Mouse (Mus musculus): ENCODE measurements at regions not wholly inside any gene's neighbourhood (a gene's known extent, or its start where the extent isn't known, plus 50 kb on each side); places are given as distances from the start of the nearest gene placed in this dataset.

DNA sequence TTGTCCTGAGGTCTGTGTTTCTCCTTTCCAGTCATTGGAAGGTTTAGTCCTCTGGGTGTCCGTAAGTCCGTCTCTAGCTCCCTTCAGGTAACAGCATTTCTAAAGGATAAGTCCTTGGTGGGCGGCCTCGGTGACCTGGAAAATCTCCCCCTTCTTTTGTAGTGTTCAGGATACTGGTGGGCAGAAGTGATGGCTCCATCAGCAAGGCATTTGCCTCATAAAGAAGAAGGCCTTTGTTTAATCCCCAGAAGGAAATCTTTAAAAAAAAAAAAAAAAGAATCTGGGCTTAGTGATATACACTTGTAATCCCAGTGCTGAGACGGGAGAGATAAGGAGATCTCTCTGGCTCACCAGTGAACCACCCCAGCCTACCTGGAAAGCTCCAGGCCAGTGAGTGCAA lies 133.5 kb upstream of the Prkcq start:
- TF ChIP-seq POLR2A (IDR thresholded peaks at IDR 0.05; ENCODE audit: borderline replicate concordance, extremely low read depth, insufficient read depth, insufficient read length) = no peak
- Histone ChIP-seq H3K27ac (replicated peaks; ENCODE audit: low read depth, low read length) (no peak overlapping the region), H3K4me3 (replicated peaks; ENCODE audit: low read length) (no peak overlapping the region), H3K4me1 (ENCODE audit: control insufficient read depth, insufficient read depth, low read length) (no peaks in the 10 kb centered on the region), H3K36me3 (ENCODE audit: control insufficient read depth, insufficient read depth, low read length) (no peaks in the 10 kb centered on the region), H3K9ac (ENCODE audit: low read depth, low read length, severe bottlenecking) (no peak overlapping the region), H3K4me2 (replicated peaks; ENCODE audit: low read depth, low read length, severe bottlenecking) (no peak overlapping the region), H3K27me3 (ENCODE audit: control insufficient read depth, insufficient read depth, low read length) (no peaks in the 10 kb centered on the region), H3K9me3 (ENCODE audit: control insufficient read depth, low read length) (no peaks in the 10 kb centered on the region)
- 89% methylated on average over 5 of the region's 5 CpGs for WGBS
- ATAC-seq (ENCODE audit: low FRiP score, low read depth) (no peak), DNase-seq (ENCODE audit: low spot score) (no peak)

DNA sequence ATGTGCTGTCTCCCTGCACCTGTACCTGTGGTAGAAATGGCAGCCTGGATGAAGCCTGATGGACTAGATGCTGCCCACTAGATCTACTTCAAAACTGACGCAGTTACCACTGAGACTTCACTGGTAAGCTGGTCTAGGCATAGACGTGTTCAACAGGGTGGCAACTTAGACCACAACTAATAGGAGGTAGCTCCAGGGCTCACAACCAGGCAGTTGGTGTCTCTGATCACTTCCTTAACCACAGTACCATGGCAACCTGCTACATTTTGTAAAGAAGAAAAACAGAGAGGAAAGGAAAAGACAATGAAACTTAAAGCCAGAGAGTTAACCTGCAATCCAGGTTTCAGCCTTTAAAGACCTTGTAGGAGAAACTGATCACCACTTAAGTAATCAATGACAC lies 131.9 kb upstream of the Prkcq start:
- DNase-seq (ENCODE audit: low spot score) = no peak
- H3K36me3 ChIP-seq (ENCODE audit: control insufficient read depth, insufficient read depth, low read length) = no peaks in the 10 kb centered on the region
- H3K4me1 ChIP-seq (ENCODE audit: control insufficient read depth, insufficient read depth, low read length) = no peaks in the 10 kb centered on the region
- H3K9ac ChIP-seq (ENCODE audit: low read depth, low read length, severe bottlenecking) = no peak overlapping the region
- no peak overlapping the region for H3K27ac ChIP-seq (replicated peaks; ENCODE audit: low read depth, low read length)
- no peak overlapping the region for H3K4me3 ChIP-seq (replicated peaks; ENCODE audit: low read length)
- TF ChIP-seq POLR2A (IDR thresholded peaks at IDR 0.05; ENCODE audit: borderline replicate concordance, extremely low read depth, insufficient read depth, insufficient read length) = no peak
- H3K9me3 ChIP-seq (ENCODE audit: control insufficient read depth, low read length) = no peaks in the 10 kb centered on the region
- no peaks in the 10 kb centered on the region for H3K27me3 ChIP-seq (ENCODE audit: control insufficient read depth, insufficient read depth, low read length)
- no peak overlapping the region for H3K4me2 ChIP-seq (replicated peaks; ENCODE audit: low read depth, low read length, severe bottlenecking)
- WGBS = 75% methylated on average over 2 of the region's 2 CpGs
- ATAC-seq (ENCODE audit: low FRiP score, low read depth) = no peak

DNA sequence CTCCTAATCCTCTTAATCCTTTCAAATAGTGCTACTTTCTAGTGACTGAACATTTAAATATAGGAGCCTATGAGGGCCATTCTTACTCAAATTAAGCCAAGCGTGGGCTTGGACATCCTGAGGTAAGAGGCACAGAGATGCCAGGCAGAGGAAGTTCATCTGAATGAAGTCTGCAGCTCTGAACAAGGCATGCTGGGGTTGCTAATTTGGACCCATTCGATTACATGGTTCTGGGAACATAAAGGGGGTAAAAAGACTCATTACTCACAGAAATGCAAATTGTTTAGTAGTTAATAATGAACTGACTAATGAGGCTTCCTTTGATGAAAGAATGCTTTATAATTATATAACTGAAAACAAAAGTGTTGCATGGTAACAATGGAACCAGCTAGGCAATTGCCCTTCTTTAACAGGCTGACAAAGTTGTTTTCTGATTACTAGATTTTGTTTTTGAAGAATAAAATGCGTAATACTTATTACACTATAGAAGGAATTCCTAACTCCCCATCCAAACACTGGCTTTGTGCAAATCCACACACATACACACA lies 127.1 kb upstream of the Prkcq start:
- no peak for ATAC-seq (ENCODE audit: low FRiP score, low read depth)
- DNase-seq (ENCODE audit: low spot score) = no peak
- H3K4me1 ChIP-seq (ENCODE audit: control insufficient read depth, insufficient read depth, low read length) = no peaks in the 10 kb centered on the region
- no peaks in the 10 kb centered on the region for H3K9me3 ChIP-seq (ENCODE audit: control insufficient read depth, low read length)
- no peaks in the 10 kb centered on the region for H3K27me3 ChIP-seq (ENCODE audit: control insufficient read depth, insufficient read depth, low read length)
- H3K9ac ChIP-seq (ENCODE audit: low read depth, low read length, severe bottlenecking) = no peak overlapping the region
- H3K4me3 ChIP-seq (replicated peaks; ENCODE audit: low read length) = no peak overlapping the region
- H3K4me2 ChIP-seq (replicated peaks; ENCODE audit: low read depth, low read length, severe bottlenecking) = no peak overlapping the region
- H3K36me3 ChIP-seq (ENCODE audit: control insufficient read depth, insufficient read depth, low read length) = no peaks in the 10 kb centered on the region
- TF ChIP-seq POLR2A (IDR thresholded peaks at IDR 0.05; ENCODE audit: borderline replicate concordance, extremely low read depth, insufficient read depth, insufficient read length) = no peak
- no peak overlapping the region for H3K27ac ChIP-seq (replicated peaks; ENCODE audit: low read depth, low read length)
- WGBS = 78% methylated on average over 3 of the region's 3 CpGs

DNA sequence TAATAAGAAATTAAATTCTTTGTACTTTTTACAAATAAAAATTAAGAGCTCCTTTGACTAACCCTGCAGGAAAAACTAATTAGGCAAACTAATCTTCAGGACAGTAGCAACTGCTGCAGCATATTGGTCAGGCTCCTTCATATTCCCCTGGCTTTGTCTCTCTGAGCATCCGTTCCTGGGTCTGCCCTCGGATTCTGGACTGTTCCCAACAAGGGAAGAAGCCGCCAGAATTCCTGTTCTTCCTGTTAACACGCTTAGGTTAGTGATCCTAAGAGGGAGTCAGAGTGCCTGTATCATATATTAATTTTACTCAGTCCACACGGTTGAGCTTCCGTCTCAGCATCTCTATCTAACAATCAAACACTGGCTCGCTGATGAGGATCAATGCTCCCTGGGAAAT lies 120.3 kb upstream of the Prkcq start:
- no peak for DNase-seq (ENCODE audit: low spot score)
- Histone ChIP-seq H3K4me1 (ENCODE audit: control insufficient read depth, insufficient read depth, low read length) (no peaks in the 10 kb centered on the region), H3K36me3 (ENCODE audit: control insufficient read depth, insufficient read depth, low read length) (no peaks in the 10 kb centered on the region), H3K4me3 (replicated peaks; ENCODE audit: low read length) (no peak overlapping the region), H3K27ac (replicated peaks; ENCODE audit: low read depth, low read length) (no peak overlapping the region), H3K9me3 (ENCODE audit: control insufficient read depth, low read length) (no peaks in the 10 kb centered on the region), H3K9ac (ENCODE audit: low read depth, low read length, severe bottlenecking) (no peak overlapping the region), H3K27me3 (ENCODE audit: control insufficient read depth, insufficient read depth, low read length) (no peaks in the 10 kb centered on the region), H3K4me2 (replicated peaks; ENCODE audit: low read depth, low read length, severe bottlenecking) (no peak overlapping the region)
- TF ChIP-seq POLR2A (IDR thresholded peaks at IDR 0.05; ENCODE audit: borderline replicate concordance, extremely low read depth, insufficient read depth, insufficient read length) = no peak
- ATAC-seq (ENCODE audit: low FRiP score, low read depth) = no peak
- 81% methylated on average over 7 of the region's 7 CpGs for WGBS

DNA sequence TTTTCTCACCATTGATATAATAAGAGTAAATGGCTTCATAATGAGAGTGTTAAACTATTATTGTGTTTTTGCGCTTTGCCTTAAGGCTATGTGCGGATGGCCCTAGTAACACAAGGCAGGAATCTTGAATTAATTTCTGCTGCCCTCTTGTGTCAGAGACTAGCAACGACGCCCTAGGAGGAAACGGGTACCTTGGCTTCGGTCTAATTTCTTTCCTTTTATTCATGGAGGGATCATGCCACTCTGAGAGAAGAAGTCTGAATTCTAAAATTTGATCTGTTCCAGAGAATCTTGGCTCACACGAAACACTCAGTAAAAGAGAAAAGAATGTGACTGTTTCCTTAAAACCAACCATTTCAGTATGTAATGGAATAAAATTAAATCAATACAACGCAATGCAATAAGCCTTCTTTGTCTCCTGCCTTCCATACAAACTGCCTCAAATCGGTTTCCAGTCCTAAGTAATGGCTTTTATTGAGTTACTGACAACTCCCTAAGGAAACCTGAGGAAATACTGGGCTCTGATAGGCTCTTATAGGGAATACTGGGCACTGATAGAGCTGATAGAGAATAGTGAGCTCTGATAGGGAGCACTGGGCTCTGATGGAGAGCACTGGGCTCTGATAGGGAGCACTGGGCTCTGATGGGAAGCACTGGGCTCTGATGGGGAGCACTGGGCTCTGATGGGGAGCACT lies 112.0 kb upstream of the Prkcq start:
- DNase-seq (ENCODE audit: low spot score) (peak; percentile 81), ATAC-seq (ENCODE audit: low FRiP score, low read depth) (peak; percentile 72)
- Histone ChIP-seq H3K27ac (replicated peaks; ENCODE audit: low read depth, low read length) (no peak overlapping the region), H3K4me2 (replicated peaks; ENCODE audit: low read depth, low read length, severe bottlenecking) (no peak overlapping the region), H3K9me3 (ENCODE audit: control insufficient read depth, low read length) (no peaks in the 10 kb centered on the region), H3K4me1 (ENCODE audit: control insufficient read depth, insufficient read depth, low read length) (no peaks in the 10 kb centered on the region), H3K9ac (ENCODE audit: low read depth, low read length, severe bottlenecking) (no peak overlapping the region), H3K27me3 (ENCODE audit: control insufficient read depth, insufficient read depth, low read length) (no peaks in the 10 kb centered on the region), H3K4me3 (replicated peaks; ENCODE audit: low read length) (no peak overlapping the region), H3K36me3 (ENCODE audit: control insufficient read depth, insufficient read depth, low read length) (no peaks in the 10 kb centered on the region)
- 15% methylated on average over 9 of the region's 9 CpGs for WGBS
- TF ChIP-seq POLR2A (IDR thresholded peaks at IDR 0.05; ENCODE audit: borderline replicate concordance, extremely low read depth, insufficient read depth, insufficient read length) = no peak
